Mouse (Mus musculus) heart, postnatal 10 days (tissue): ENCODE measurements at regions not wholly inside any gene's neighbourhood (a gene's known extent, or its start where the extent isn't known, plus 50 kb on each side); places are given as distances from the start of the nearest gene placed in this dataset.

ENCODE experiments used
- DNase-seq, 2 experiments: peaks; one replicate each; pipeline ENCODE4 v3.0.0; 2021
- intact Hi-C: fragments of 180-260 bp; cut with DNase I; formaldehyde crosslinking; loops from one replicate; pipeline ENCODE4 v1.15.1; 2025

DNA sequence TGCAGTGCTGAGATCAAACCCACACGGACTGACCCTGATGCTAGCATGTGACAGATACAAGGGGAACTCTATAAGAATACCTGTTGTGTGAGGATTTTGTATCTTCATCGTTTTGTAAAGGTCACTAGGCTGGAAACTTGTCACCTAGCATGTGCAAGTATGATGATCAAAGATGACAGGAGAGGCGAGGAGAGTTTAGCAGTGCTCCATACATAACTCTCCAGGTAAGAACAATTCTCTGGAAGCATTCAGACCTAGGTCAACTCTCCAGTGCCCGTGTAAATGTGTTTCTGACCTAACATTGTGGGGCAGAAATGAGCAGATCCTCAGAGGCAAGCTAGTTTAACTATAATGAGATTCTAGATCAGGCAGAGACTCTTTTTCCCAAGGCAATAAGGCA, 425.6 kb downstream of the Adgrl2 start:
- intact Hi-C loops = no loop called here
- no peak for DNase-seq

DNA sequence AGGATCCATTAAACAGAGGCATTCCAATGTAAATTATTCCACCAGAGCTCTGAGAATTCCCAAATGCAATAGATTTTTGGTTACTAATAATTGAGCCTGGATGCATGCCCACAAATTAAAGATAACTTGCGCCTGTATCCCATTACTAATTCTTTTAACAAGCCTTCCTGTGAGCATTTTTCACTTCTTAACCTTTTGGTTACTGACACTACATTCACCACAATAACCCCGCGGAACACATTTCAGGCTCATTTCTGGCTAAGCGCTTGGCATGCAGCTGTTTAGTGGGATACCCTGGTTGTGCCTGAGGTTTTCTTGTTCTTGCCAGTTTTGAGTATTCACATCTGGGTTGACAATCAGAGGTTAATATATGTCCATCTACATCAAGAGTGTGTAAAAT, 429.1 kb downstream of the Adgrl2 start:
- no peak for DNase-seq
- intact Hi-C loops = no loop called here

DNA sequence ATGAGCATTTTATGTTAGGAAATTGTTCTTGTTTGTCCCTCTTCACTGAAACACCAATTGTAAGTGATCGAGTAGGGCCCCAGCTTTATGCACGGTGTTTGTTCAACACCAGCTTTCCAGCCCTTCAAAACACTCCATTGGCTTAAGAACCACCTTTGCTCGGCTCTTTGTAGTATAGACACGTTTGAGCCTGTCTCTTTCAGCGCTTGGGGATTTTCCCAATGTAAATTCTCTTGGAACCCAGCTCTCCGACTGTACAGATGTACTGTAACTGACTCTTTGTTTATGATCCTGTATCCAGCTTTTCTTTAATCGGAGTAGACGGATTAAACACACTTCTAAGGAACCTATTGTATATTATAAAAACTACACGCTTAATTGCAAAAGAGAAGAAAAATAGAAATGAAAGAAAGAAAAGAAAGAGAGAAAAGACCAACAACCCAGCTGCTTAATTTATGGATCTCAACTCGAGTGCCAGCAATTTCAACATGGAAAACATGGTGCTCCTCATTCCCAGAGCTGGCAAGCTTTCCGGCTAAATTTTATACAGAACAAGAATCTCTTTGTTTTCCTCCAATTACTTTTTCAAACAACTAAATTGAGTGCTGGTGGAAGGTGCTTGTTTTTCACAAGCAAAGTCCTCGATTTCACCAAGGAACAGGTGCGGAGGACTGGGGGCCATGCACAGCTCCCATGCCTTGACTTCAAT, 430.4 kb downstream of the Adgrl2 start:
- intact Hi-C loops = no loop called here

DNA sequence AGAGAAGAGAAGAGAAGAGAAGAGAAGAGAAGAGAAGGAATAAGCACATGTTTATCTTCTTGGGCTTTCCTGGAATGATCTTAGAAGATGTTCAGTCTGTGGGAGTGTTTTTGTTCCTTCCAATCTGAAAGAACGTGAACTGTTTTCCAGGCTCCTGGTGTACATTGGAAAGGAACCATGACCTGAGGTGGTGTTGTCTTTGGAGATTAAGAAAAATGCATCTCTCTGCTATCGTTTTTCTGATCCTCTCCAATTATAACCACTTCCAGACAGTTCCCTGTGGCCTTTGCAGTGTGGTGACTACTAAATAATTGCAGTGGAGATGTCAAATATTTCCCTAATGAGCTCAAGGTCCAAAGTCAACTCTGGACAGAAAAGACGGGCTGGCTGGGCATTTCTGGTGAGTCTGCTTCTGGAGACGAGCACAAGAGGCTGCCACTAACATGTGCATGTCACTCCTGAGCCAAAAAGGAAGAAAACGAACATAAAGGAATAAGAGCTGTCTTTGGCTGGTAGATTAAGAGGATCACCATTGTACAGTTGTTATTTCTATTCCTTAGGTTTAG, 431.7 kb downstream of the Adgrl2 start:
- intact Hi-C loops = no loop called here
- DNase-seq = no peak

More for the DNA sequence above, 430.4 kb downstream of the Adgrl2 start:
- DNase-seq = no peak

DNA sequence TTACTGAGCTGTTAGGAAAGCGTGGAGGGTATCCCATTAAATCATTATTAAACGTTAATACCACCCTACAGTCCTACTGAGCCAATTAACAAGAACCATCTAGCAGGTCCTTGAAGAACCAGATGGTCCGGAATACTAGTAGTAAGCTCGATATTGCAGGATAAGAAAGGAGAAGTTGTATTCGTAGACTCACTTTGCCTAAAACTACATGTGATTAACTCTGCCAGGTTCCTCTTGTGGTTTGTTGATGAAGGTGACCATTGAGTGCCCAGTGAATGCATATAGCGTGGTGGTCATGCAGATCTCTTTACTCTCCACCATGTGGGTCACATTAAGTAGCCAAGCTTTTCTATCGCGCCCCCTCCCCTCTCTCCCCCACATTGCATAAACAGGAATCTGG, 435.0 kb downstream of the Adgrl2 start:
- no peak for DNase-seq
- intact Hi-C loops = no loop called here

DNA sequence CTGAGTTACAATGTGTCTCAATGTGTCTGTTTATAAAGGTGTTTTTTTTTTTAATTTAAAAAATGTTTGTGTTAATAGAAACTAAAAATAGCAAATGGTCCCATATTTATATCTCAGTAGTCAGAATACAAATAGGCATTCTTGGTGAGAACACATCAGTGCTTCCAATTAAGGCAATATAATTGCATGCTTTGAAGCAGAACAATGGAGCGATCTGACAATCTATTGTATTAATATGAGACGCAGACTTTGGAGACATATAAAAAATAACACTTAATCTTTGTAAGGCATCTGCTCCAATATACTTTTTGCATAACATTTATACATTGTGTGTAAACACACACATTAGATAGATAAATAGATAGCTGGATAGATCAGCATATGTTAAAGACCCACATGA, 439.6 kb downstream of the Adgrl2 start:
- DNase-seq = no peak
- intact Hi-C loops = no loop called here

DNA sequence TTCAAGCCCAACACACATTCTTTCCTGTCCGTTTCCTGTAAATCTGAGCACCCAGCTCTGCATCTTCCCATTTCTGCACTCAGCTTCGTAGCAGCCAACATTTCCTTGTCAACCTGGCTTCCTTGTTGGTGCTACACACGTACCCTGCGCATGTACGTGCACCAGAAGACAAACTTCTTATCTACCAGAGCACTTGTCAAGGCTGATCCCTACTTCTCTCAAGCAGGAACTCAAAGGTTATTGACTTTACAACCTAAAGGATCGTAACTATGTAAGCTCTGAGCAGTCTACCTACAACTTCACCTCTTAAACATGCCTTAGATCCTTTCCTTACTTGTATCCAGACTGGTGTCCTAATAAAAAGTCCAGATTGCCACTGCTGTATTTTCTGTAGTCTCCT, 445.4 kb downstream of the Adgrl2 start:
- intact Hi-C loops = no loop called here
- no peak for DNase-seq

DNA sequence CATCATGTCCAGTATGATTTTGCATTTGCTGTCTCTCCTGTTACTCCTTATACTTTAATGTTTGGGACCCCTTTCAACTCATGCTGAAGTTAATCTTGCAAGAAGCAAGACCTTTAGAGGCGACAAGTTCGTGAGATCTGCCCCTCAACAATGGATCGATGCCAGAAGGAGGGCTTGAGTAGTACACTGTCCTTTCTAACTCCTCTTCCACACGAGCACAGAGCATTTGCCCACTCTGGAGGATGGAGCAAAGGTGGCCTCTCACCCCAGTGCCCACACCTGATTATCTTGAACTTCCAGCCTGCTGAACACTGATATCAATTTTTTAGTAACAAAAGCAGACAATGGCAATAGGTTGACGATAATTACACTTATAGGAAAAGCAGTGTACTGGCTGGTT, 448.1 kb downstream of the Adgrl2 start:
- DNase-seq = no peak
- intact Hi-C loops = no loop called here

DNA sequence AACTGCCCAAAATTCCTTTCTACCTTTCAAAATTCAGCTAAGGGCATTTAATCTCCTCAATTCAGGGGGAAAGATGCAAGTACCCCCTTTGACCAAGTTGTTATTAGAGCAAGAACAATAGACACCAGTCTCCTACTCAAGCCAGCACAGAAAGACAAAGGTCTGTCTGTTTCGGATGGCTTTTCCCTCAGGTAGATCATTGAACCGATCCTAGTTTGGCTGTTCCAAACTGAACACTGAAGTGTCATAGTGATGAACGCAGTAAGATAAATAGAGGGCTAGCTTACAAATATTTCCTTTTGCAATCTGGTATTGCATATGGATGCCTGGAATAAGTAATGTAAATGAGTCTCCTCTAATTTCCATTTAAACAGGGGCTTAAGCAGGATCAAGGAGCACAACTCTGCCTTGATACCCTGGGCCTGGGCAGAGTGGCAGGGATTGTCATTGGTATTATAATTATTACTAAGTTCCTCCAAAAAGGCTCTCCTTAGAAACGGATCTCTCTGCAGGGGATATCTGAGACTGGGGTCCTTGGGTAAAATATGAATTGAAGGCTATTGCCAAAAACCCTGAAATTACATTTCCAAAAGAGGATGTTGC, 452.6 kb downstream of the Adgrl2 start:
- no peak for DNase-seq
- intact Hi-C loops = no loop called here

DNA sequence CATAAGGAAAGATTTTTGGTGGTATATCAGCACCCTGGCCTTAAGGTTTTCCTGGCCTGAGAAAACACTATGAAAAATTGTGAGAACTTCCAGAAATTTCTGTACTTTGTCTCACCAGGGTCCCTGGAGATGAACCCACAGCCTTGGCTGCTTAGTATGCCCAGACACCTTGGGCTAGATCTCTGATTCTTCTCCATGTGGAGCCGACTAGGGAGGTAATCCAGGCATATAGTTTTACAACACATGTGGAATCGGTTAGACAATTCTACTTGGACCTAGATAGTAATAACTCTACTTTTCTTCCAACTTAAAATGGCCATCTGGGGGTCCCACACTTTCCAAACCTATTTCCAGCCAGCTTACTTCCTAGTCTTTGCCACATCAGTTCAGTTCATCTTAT, 460.5 kb downstream of the Adgrl2 start:
- no peak for DNase-seq
- intact Hi-C loops = no loop called here

DNA sequence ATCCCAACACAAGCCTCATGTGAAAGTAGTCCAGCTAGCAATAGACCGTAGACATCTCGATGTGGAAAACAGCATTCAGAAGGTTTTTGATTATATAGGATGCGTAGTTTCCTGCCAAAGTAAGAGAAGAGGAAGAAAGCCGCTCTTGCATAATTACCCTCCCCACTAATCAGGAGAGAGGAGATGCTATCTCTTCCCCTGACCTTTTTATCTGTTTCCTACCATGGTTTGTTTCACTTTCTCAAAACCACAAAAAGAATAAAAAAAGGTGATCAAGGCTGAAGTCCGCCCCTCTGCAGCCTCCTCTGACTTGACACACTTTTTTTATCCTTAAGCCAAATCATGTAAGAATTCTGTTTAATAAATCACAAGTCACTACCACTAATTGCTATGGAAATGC, 480.0 kb downstream of the Adgrl2 start:
- intact Hi-C loops = no loop called here

DNA sequence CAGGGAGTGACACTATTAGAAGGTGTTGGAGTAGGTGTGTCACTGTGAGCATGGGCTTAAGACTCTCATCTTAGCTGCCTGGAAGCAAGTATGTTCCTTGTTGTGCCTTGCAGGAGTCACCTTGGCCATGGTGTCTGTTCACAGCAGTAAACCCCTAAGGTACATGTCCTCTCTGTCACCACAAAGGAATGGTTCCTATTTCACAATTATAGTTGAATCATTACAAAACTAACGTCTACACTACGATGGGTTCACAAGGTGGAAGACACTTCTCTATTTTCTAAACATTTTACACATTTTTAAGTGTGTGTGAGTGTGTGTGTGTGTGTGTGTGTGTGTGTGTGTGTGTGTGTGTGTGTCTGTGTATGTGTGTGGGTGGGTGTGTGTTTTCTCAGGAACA, 485.4 kb downstream of the Adgrl2 start:
- intact Hi-C loops = no loop called here
- no peak for DNase-seq

More for the DNA sequence above, 480.0 kb downstream of the Adgrl2 start:
- DNase-seq = no peak

DNA sequence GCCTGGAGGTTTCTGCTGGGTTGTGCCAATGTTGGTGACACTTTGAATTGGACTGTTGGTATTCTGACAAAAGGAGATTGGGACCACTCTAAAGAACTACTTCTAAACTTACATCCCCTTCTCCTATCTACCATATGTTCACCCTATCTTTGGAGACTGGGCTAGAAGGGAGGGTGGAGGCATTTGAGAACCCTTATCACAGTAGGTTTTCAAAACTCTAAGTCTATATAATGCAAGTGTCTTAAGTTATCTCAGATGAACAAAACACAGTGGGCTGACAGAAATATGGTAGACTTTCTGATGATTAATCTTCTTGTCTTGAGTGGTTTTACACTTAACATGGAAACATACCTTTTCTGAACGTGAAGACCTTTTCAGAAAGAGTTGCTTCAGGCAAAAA, 486.9 kb downstream of the Adgrl2 start:
- intact Hi-C loops = no loop called here
- no peak for DNase-seq

DNA sequence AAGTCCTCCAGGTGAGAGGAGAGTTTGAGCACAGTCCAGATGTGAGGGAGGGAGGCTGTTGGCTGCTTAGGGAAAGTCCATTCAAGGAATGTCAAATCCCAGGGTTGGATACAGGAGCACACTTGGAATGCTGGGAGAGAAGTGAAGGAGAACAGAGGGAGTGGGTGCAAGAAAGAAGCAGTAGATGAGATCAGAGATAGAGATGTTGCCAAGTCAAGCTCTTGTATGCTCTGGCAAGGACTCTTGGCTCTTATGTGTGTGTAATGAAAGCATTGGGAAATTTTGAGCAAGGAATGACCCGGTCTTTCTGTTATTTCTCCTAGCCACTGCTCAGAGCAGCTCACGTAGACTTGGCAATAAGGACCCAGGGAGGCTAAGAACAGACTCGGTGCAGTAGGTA, 488.6 kb downstream of the Adgrl2 start:
- intact Hi-C loops = no loop called here

DNA sequence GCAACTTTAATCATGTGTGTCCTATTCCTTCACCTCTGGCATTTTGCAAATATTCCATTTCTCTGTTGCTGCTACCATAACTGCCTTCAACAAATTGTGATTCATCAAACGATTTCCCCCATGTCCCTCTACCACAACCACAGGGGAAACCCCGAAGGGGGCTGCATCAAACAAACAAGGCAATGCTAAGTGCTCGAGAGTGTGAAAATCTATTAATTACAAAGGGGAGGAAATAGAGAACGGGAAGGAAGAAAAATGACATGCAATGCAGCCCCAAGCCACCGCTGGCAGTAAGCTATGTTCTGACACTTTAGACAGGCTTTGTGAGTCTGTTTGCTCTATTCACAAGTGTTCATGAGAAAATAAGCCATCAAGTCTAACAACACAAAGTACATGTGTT, 493.7 kb downstream of the Adgrl2 start:
- intact Hi-C loops = no loop called here

More for the DNA sequence above, 488.6 kb downstream of the Adgrl2 start:
- DNase-seq = no peak

DNA sequence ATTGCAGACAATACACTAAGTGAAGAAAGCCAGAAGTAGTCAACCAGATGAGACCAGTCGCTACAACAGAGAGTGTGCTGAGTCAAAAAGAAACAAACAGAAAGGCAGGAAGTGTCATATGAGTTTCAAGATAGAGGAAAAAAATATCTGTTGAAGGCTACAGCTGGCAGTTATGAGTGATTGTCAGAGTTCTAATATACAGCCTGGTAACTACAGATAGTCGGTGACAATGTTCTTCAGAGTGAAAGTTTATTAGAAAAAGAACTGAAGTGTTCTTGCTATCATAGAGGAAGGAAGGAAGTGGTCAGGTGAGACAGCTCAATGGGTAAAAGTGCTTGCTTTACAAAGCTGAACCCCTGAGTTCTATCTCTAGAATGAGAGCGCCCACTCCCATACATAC, 499.1 kb downstream of the Adgrl2 start:
- DNase-seq = no peak
- intact Hi-C loops = no loop called here

More for the DNA sequence above, 493.7 kb downstream of the Adgrl2 start:
- DNase-seq = no peak

DNA sequence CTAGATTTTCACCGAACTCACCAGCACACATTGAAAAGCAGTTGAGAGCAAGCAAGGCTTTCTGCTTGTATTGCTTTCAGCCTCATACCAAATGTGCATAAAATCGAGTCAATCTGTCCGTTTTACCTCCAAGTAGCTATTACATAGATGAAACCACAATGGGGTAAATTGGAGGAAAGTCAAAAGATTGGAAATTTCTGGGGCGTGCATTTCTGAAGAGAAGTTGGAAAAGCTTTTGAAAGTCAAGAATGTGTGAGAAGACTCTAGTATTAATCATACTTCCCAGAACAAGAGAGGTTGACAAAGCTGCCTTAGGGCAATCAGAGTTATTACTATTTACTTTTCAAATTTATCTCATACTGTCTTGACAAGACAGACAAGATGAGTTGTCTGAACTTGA, 501.2 kb downstream of the Adgrl2 start:
- no peak for DNase-seq
- intact Hi-C loops = no loop called here

DNA sequence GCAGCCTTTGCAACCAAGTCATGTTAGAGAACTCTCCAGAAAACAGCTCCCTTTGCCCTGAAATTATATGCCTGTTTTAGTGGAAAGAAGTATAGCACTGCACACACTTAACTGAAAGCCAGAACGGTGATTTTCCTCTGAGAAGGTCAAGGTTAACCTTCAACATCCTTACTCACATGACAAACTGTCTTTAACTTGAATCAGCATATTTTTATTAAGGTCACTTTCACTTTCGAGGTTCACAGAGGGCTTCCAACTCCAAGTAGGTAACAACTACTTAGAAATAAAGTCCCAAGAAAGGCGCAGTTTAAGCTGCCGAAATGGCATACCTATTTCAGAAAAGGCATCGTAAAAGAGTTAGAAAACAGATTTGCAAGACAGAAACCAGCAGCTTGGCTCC, 502.4 kb downstream of the Adgrl2 start:
- intact Hi-C loops = no loop called here
- DNase-seq = no peak

DNA sequence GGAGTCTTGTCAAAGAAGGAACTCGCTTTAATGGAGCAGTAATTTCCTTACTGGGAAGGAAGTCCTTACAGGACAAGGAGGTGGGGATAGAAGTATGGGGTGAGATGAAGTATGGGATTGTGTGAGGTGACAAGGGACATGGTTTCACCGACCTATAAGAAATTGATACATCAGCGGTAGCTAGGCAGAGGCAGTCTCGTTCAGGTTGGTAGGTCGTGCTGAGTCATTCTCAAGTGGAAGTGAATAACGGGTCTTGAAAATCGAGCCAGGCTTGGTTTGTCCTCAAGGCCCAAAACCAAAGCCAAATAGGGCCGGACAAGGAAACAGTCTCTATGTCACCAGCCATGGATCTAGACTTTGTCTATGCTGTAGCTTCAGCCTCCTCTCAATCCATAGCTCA, 514.5 kb downstream of the Adgrl2 start:
- intact Hi-C loops = no loop called here
- no peak for DNase-seq

DNA sequence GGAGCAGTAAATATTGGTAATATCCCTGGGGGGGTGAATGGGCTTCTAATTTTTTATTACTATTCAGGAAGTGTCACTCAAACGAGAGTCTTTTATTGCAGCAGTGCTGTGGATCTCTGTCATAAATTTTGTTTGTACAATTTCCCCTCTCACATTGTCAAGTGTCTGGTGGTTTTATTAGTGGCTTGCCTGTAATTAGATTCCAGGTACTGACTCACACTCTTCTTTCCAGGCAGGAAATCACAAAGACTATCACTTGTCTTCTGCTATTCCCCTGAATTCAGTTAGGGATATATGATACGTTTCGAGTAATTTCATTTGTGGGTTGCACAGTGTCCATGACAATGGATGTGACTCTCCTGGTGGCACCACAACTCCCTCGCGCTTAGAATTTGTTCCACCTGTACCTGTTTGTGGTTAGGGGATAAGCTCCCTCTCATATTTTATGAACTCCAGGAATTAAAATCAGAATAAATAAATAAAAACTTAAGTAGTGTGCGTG, 517.4 kb downstream of the Adgrl2 start:
- intact Hi-C loops = no loop called here

DNA sequence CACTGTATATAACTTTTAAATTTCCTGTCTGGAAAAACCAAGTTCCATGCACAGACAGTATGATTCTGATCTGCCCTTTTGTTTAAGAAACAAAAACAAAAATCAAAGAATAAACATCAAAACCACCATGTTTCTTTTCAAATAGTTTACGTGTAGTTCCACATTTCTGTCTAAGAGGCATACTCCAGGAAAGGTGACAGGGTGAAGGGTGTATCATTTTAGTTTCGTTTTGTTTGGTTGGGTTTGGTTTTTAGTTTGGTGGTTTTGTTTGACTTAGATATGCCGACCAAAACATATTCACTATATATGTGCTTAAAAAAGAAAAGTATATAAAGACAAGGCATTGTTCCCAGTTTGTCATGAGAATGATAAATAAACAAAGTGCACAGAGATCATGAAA, 524.9 kb downstream of the Adgrl2 start:
- DNase-seq = no peak
- intact Hi-C loops = no loop called here

More for the DNA sequence above, 517.4 kb downstream of the Adgrl2 start:
- DNase-seq = no peak

DNA sequence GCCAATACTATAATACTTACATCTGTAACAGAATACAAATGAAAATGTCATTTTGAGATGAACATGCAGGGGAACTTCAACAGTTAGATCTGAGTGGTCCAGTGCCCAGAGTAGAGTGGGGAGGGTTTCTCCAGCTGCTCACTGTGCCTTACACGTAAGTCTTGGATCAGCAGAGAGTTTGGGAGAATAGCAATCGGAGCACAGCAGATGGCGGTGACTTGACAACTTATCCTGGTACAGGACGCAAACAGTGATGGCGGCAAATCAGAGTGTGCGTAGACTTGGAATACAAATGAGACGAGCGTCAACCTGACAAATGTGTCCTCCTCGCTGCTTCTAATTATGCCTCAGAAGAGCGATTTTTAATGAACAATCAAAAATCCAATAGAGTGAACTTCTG, 527.6 kb downstream of the Adgrl2 start:
- intact Hi-C loops = no loop called here

More for the DNA sequence above, 527.6 kb downstream of the Adgrl2 start:
- DNase-seq = no peak
